26 mouse cellular contexts compared by ENCODE assay signal in the genomic region with DNA sequence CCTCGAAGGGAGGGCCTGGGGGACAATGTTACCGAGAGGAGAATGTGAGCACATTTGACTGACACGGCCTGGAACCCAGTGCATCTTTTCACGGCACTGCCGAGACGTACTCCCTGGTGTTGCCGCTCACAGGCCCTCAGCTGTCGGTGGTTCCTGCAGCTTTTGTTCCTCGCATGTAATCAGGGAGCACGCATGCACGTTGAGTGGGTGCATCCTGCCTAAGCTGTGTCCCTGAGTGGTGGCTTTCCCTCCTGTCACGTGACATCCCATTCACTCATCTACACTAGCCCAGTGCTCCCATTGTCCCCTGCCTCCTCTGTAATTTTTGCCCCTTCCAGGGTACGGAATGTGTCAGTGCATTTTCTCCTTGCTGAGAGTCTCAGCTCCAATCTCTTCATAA. TPM values are rescaled to one million over a fixed set of nuclear protein-coding genes. Genes with fewer than 3 reads are reported as not detected.
DNase-seq lines count a peak whose midpoint lies in the region; ATAC-seq and TF ChIP-seq lines count a peak whose summit lies in the region.
"Had no signal": no experiment of that assay in that cellular context is flagged by ENCODE, and none has a peak within 500 bp of the region (broad histone marks: within the 10 kb centered on the region; RNA-seq: fewer than 3 reads in every experiment).

No protein-coding gene starts in this region.

- H3K9me3 ChIP-seq in midbrain, embryonic 10.5 days (replicated peaks), result no peaks in the 10 kb centered on the region
- no peaks in the 10 kb centered on the region for H3K9me3 ChIP-seq in midbrain, postnatal 0 days (ENCODE audit: low read length)
- H3K9me3 ChIP-seq in forebrain, postnatal 0 days (ENCODE audit: low read length), result no peaks in the 10 kb centered on the region
- H3K9me3 ChIP-seq: embryonic facial prominence, embryonic 10.5 days; embryonic facial prominence, embryonic 15.5 days; kidney, embryonic 15.5 days; limb, embryonic 13.5 days; lung, embryonic 15.5 days; midbrain, embryonic 12.5 days; neural tube, embryonic 12.5 days had no signal

- H3K4me1 ChIP-seq in midbrain, embryonic 10.5 days, result no peaks in the 10 kb centered on the region
- no peaks in the 10 kb centered on the region for H3K4me1 ChIP-seq in midbrain, postnatal 0 days (ENCODE audit: insufficient read depth, low read length)
- no peaks in the 10 kb centered on the region for H3K4me1 ChIP-seq in forebrain, postnatal 0 days (ENCODE audit: insufficient read depth)
- H3K4me1 ChIP-seq: embryonic facial prominence, embryonic 10.5 days; embryonic facial prominence, embryonic 15.5 days; heart, embryonic 12.5 days; kidney, embryonic 15.5 days; lung, embryonic 15.5 days; midbrain, embryonic 12.5 days; neural tube, embryonic 12.5 days had no signal

- peak; percentile 50 for ATAC-seq in frontal cortex, adult (ENCODE audit: low TSS enrichment)
- no peak for ATAC-seq in midbrain, postnatal 0 days (ENCODE audit: low FRiP score)
- peak; percentile 53 for ATAC-seq in forebrain, postnatal 0 days
- ATAC-seq: CD4-positive, CD25-positive, alpha-beta regulatory T cell, adult 4 months; inflammation-experienced regulatory T-cells, adult 6 months had no signal

- H3K4me2 ChIP-seq in midbrain, postnatal 0 days (ENCODE audit: low read depth, low read length, poor library complexity, severe bottlenecking), result no peak overlapping the region
- no peak overlapping the region for H3K4me2 ChIP-seq in forebrain, postnatal 0 days (ENCODE audit: low read depth)
- H3K4me2 ChIP-seq: embryonic facial prominence, embryonic 15.5 days; heart, embryonic 12.5 days; kidney, embryonic 15.5 days; limb, embryonic 13.5 days; liver, embryonic 11.5 days; lung, embryonic 15.5 days; midbrain, embryonic 12.5 days; neural tube, embryonic 12.5 days had no signal

- 0 out of 2 replicates have a peak overlapping the region, but pooled peaks have one; percentile 3 for H3K27ac ChIP-seq in midbrain, embryonic 10.5 days (replicated peaks)
- H3K27ac ChIP-seq in midbrain, postnatal 0 days (ENCODE audit: low read depth, low read length), result no peak overlapping the region
- H3K27ac ChIP-seq in forebrain, postnatal 0 days (ENCODE audit: low read depth, low read length), result no peak overlapping the region
- H3K27ac ChIP-seq: embryonic facial prominence, embryonic 10.5 days; embryonic facial prominence, embryonic 15.5 days; heart, adult 2 months; kidney, embryonic 15.5 days; limb, embryonic 13.5 days; lung, embryonic 15.5 days; midbrain, embryonic 12.5 days; neural tube, embryonic 12.5 days had no signal

- H3K36me3 ChIP-seq in midbrain, embryonic 10.5 days, result peaks cover 35% of the 10 kb centered on the region
- H3K36me3 ChIP-seq in midbrain, postnatal 0 days (ENCODE audit: insufficient read depth, low read length), result peaks cover 33% of the 10 kb centered on the region
- H3K36me3 ChIP-seq in forebrain, postnatal 0 days (ENCODE audit: insufficient read depth), result peaks cover 30% of the 10 kb centered on the region

- H3K9ac ChIP-seq in midbrain, postnatal 0 days (replicated peaks; ENCODE audit: low read length, poor library complexity, severe bottlenecking), result no peak overlapping the region
- no peak overlapping the region for H3K9ac ChIP-seq in forebrain, postnatal 0 days
- H3K9ac ChIP-seq: embryonic facial prominence, embryonic 15.5 days; heart, embryonic 12.5 days; kidney, embryonic 15.5 days; limb, embryonic 13.5 days; lung, embryonic 15.5 days; midbrain, embryonic 12.5 days; neural tube, embryonic 12.5 days had no signal

- no peaks in the 10 kb centered on the region for H3K27me3 ChIP-seq in midbrain, embryonic 10.5 days (ENCODE audit: low read depth, poor library complexity, severe bottlenecking)
- no peaks in the 10 kb centered on the region for H3K27me3 ChIP-seq in midbrain, postnatal 0 days (ENCODE audit: insufficient read depth, low read length)
- H3K27me3 ChIP-seq in forebrain, postnatal 0 days (ENCODE audit: insufficient read depth, low read length), result no peaks in the 10 kb centered on the region
- H3K27me3 ChIP-seq: embryonic facial prominence, embryonic 15.5 days; heart, embryonic 12.5 days; kidney, embryonic 15.5 days; limb, embryonic 13.5 days; lung, embryonic 15.5 days; midbrain, embryonic 12.5 days; neural tube, embryonic 12.5 days had no signal

- DNase-seq in frontal cortex, adult 2 months (ENCODE audit: extremely low spot score in 1 of 2, low spot score in 1 of 2), result no peak
- DNase-seq in midbrain, embryonic 10.5 days (ENCODE audit: low spot score), result no peak
- no peak for DNase-seq in midbrain, postnatal 0 days (ENCODE audit: low spot score)
- DNase-seq in brain, embryonic 14.5 days (ENCODE audit: low read depth), result peak; percentile 55
- DNase-seq in forebrain, postnatal 0 days, result no peak
- DNase-seq in adrenal gland, adult 18-20 months (ENCODE audit: low spot score in 2 of 2), result no peak
- DNase-seq: adrenal gland, postnatal 25 days; cerebellum, adult 2 months; cerebellum, postnatal 14 days; heart, adult 2 months; kidney, adult 11 months; kidney, postnatal 25 days; thymus, postnatal 4 days had no signal

- TF ChIP-seq POLR2A in brain, embryonic 14.5 days (IDR thresholded peaks at IDR 0.05; ENCODE audit: borderline replicate concordance, extremely low read depth, insufficient read depth, insufficient read length, poor library complexity, severe bottlenecking), result no peak

- 87% methylated on average over 13 of the region's 13 CpGs for WGBS in midbrain, embryonic 10.5 days
- WGBS in midbrain, postnatal 0 days, result 56% methylated on average over 13 of the region's 13 CpGs
- WGBS in forebrain, postnatal 0 days, result 60% methylated on average over 13 of the region's 13 CpGs

- no peak for TF ChIP-seq CTCF in midbrain, postnatal 0 days (IDR thresholded peaks at IDR 0.05)
- no peak for TF ChIP-seq CTCF in brain, embryonic 14.5 days (IDR thresholded peaks at IDR 0.05; ENCODE audit: borderline replicate concordance, extremely low read depth, insufficient read depth, insufficient read length)
- no peak for TF ChIP-seq CTCF in forebrain, postnatal 0 days (IDR thresholded peaks at IDR 0.05; ENCODE audit: low read depth)

- H3K4me3 ChIP-seq in midbrain, embryonic 10.5 days, result no peak overlapping the region
- no peak overlapping the region for H3K4me3 ChIP-seq in midbrain, postnatal 0 days (ENCODE audit: low read depth, low read length)
- H3K4me3 ChIP-seq in forebrain, postnatal 0 days (ENCODE audit: low read depth, low read length), result no peak overlapping the region
- H3K4me3 ChIP-seq: embryonic facial prominence, embryonic 10.5 days; embryonic facial prominence, embryonic 15.5 days; heart, adult 2 months; heart, embryonic 12.5 days; kidney, embryonic 15.5 days; limb, embryonic 13.5 days; lung, embryonic 15.5 days; midbrain, embryonic 12.5 days; myocyte; neural tube, embryonic 12.5 days had no signal

RNA-seq across cellular contexts. Expression of gene Cse1l, which starts 9.5 kb away (rescaled TPM):
- 43.8 and 48.1 TPM in 2 replicates for polyA plus RNA-seq in frontal cortex, adult 2 months (2012; rRNA removed)
- 207 and 219 TPM in 2 replicates for polyA plus RNA-seq in midbrain, embryonic 10.5 days (2016; fragmentation: Nextera tagmentation; extraction: Ambion mirVana)
- 82.8 and 88.7 TPM in 2 replicates for total RNA-seq in midbrain, postnatal 0 days (2014; rRNA removed)
- polyA plus RNA-seq in midbrain, postnatal 0 days (2015; fragmentation: Nextera tagmentation; extraction: Ambion mirVana), result 69.7 and 70.1 TPM in 2 replicates
- 77.9 and 78.5 TPM in 2 replicates for polyA plus RNA-seq in brain, embryonic 14.5 days (2012; rRNA removed)
- total RNA-seq in forebrain, postnatal 0 days (2014; rRNA removed), result 75.9 and 79.7 TPM in 2 replicates
- 64.1 and 68.8 TPM in 2 replicates for polyA plus RNA-seq in forebrain, postnatal 0 days (2015; fragmentation: Nextera tagmentation; extraction: Ambion mirVana)
- 10 to 100 TPM; 58.7 to 71.4 TPM for total RNA-seq in adrenal gland, adult 18-20 months (2021)
